Mouse (Mus musculus) left cerebral cortex, adult 11 months (tissue): ENCODE data around the gene Fgf14.
"Not testable (repeated sequence)": the region's sequence is repeated elsewhere in the genome, so short reads cannot be mapped to it uniquely, and the experiment has no call there.

Source experiments
- DNase-seq: peaks from one replicate; pipeline ENCODE4 v3.0.0; 2022; ENCODE audit warnings: low spot score

The Fgf14 gene

DNA sequence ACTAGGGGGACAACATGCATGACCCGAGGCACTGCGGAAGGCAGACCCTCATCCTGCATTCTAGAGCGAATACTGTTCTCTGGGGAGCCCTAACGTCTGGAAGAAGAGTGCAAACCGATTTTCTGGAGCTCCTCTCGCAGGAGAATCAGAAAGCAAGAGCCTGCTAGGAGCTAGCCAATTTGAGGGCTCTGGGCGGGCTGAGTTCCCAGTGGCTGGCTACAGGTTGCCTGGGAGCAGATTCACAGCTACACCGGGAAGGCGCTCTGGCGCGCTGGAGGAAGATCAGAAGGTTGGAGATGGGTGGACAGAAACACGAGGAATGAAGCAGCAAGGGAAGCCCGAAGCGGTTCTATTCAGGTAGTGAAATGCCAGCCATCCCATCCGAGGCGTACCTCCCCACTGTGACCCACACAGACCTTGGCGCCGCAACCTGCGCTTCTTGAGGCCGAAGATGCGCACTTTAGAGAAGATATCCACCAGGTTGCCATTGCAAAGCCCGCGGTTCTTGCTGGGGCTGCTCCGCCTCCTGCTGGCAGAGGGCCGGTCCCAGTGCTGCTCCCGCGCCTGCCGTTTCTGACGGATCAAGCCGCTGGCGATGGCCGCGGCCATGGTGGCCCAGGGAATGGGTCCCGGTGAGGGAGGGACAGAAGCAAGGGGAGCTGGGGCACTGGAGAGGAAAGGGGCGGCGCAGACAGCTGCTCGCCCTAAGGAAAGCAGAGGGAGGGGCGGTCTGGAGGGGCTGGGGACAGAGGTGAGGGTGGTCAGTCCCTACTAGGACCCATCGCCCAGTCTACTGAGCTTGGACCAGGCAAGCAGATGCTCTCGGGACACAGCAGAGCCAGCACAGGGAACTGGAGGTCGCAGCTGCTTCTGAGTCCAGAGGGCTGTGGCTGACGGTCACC, 484.8 kb downstream of the Fgf14 start:
- DNase-seq, result no peak

DNA sequence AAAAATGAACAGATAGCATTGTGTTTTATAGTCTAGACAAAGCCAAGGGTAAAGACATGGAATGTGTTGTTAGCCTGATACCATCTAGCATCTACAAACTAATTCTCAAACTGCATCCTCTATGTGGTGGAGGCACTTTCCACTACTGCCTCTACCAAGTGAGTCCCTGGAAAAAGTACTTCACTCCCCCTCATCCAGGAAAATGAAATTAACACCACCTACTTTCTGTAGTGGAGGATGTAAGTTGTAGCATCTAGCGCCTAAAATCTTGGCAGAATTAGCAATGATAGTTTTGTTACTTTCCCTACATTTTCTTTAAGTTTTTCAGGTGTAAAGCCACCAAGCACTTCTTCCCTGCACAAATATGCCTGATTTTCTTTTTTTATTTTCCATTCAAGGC, 496.7 kb downstream of the Fgf14 start:
- DNase-seq, result no peak

DNA sequence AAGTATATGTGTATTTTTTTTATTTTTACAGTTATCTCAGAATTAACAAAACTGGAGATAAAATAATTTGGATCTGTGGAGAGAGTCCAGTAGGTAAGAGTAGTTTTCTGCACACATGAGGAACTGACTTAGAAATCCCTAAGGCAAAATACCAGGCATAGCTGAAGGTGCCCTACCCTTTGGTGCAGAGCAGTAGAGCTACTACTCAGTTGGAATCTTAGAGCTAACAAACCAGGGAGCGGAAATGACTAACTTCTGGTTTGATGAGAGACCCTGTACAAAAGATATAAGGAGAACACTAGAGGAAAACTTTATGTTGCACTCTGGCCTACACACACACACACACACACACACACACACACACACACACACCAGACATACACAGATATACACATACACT, 502.8 kb downstream of the Fgf14 start:
- no peak for DNase-seq

DNA sequence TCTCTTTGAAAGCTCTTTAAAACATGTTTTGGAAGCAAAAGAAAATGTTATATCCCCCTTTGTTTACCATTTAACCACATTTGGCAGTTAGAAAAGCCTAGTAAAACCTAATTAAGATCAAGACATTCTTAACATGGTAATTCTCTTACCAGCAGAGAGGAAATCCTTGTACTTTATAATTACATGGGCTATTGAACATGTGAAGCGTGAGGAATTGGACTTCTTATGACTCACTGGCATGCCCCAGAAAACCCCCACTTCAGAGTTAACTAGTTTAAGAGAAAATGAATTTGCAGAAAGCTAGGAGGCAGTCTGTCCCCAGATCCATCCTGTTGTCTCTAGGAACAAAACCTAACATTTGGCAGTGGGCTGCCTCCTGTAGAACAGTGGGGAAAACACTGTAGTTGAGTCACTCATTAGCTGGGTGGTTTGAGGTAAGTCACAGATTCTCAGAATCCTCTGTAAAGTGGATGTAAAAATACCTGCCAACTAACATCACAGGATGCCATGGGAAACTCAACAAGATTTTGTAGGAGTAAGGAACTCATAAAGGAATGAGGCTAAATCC, 513.2 kb downstream of the Fgf14 start:
- DNase-seq, result no peak

DNA sequence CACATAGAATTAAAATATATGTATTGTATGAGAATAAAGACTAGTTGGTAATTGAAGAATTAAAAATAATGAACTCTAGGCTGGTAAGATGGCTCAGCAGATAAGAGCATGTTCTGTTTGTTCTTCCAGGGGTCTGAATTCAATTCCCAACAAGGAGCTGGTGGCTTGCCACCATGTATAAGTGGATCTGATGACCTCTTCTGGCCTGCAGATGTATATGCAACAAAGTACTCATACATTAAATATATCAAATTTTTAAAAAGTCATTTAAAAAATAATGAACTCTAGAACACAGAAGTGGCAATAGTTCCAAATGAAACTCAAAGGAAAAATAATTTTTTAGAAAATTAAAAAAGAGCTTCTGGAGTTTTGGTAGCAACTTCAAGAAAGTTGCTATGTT, 529.5 kb downstream of the Fgf14 start:
- DNase-seq, result no peak

DNA sequence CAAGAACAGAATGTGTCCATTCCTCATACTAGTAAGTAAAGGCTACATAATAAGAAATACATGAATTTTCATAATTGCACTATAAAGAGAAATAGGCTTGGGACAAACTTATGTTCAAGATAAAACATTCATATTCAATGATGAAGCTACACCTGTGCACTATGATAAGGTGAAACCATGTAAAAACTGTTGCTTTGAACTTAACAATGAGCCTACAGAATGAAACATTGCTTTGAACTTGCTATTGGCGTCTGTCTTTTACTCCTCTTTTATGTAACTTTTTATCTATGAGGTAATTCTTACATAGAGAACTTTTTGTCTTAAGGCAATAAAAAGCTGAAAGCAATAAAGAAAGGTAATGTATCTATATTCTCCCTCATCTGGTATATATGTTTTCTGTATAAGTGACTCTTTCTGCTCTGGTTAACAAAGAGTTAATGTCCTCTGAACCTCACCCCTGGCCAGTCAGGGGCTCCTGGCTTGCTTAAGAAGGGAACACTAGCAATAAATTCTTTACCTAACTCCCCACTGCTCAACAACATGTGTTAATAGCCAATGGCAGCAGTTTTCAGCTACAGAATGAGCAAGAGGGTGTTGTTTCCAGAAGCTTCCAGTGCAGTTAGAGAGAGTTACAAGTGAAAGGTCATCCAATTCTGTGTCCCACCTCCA, 569.6 kb downstream of the Fgf14 start:
- DNase-seq, result no peak

DNA sequence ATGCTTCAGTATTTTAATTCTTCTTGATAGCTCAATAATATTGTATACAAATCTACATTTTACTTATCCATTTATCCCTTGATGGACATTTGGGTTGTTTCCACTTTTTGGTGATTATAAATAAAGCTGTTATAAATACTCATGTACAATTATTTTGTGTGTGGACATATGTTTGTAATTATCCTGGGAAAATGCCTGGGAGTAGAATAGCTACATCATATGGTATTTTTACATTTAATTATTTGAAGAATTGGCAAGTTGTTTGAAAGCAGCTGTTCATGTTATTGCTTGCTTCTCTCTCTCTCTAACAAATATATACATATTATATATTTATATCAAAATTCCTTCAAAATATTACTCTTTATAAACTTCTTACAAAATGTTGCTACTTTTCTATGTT, 593.8 kb downstream of the Fgf14 start:
- DNase-seq, result no peak

DNA sequence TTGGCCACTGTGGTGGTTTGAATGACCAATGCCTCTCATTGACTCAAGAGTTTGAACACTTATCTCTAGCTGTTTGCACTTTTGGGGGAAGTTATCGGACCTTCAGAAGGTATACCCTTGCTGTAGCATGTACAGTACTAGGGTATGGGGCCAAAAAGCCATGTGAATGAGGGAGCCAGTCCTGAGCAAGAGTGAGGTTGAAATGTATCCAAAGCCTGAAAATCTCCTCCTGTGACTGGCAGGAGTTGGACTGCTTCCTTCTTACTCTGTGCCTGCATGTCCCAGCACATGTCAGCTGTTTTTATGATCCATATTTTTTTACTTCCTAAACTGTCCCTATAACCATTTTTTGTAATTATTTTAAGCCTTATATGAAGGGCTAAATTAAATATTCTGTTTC, 632.9 kb downstream of the Fgf14 start:
- DNase-seq, result no peak

DNA sequence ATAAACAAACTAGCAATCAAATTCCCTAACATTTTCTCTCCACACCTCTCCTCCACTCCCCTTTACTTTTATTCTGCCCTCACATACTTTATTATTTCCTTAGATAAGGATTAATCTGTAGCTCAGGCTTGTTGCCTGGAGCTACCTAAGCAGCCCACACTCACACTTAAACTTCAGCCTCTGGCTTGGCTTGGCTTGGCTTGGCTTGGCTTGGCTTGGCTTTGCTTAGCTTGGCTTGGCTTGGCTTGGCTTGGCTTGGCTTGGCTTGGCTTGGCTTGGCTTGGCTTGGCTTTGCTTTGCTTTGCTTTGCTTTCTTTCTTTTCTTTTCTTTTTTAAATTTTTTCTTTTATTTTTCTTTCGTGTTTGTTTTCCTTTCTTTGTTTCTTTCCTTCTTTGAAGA, 636.3 kb downstream of the Fgf14 start:
- no peak for DNase-seq

DNA sequence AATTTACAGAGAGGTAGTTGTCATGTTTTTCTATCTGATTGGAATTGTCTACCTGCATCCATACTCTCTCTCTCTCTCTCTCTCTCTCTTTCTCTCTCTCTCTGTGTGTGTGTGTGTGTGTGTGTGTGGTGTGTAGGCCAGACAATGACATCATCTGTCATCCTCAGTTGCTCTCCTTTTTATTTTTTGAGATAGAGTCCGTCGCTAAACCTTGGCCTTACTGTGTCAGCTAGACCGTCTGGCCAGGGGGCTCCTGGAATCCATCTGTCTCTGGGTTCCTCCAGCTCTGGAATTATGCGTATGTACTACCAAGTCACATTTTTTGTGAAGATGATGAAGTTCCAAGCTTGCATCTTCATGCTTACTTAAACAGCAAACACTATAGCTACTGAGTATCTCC, 639.5 kb downstream of the Fgf14 start:
- DNase-seq, result no peak

DNA sequence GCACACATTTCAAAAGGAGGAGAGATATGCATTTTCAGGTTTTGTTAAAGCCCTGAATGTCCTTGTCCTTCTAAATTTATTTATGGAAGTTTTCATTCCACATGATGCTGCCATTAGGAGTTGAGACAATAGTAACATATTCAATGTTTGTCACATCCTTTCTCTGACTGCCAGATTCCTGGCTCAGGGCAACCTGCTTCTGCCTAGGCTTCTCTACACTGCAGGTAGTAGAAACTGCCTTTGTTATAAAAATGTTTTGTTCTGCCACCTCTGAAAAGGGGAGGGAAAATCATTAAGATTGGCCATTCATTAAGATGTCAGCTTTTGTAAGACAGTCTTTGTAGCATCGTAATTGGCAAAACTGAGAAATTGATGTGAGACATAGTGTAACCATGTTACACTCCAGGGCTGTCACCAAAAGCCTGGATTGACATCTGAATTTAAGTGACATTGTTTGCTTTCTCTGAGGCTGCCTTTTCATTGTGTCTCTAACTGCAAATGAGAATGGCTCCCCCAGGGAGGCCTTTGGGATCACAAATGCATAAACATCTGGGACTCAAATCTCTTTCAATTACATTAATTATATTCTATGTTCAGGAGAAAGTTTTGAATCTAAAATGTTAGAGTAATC, 640.2 kb downstream of the Fgf14 start:
- no peak for DNase-seq

DNA sequence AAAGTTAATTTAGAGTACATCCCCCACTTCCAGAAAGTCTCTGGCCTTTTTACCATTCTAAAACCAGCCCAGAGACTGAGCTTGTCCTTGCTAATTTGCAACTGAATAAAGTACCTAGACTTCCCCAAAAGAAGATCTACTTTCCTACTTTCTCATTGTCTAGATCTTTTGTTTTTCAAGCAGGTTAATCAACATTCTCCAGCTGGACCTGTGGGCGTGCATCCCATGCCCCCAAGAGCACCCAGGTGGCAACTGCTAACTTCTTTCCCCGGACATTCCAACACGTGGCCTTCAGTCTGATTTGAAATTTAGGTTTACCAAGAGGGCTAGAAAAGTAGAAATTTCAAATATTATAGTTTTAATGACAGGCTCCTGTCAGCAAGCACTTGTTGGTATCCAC, 643.6 kb downstream of the Fgf14 start:
- DNase-seq, result not testable (repeated sequence)

DNA sequence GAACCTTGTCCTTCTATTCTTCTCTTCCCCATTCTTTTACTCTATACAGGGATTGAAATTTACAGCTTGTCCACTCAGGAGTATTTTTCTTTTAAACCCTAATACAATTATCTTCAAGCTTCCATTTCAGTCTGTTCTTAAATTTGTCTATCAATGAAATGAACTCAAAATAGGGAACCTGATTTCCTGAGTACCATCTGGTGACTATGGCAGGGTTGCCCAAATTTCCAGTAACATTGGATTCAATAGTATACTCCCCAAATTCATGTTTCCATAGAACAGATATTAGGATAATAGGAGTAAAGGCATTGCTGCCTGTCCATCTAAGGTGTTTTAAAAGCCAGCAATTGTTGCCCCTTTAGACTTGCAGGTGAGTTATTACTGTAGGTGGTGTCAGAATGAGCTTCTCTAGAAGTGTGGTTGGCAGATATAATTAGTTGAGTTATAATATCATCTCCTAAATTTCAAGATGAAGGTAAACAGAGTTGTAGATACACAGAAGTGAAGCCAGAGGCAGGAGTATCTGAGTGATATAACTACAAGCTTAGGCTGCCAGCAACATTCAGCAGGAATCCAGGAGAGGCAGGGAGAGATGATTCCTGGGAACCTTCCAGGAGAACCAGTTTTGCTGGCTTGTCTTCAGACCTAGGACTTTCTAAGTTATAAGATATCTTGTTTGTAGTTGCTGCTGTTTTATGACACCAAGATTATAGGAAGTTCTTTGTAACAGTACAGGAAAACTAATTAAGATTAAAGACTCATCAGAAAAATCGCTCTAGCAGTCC, 648.8 kb downstream of the Fgf14 start:
- DNase-seq, result no peak

DNA sequence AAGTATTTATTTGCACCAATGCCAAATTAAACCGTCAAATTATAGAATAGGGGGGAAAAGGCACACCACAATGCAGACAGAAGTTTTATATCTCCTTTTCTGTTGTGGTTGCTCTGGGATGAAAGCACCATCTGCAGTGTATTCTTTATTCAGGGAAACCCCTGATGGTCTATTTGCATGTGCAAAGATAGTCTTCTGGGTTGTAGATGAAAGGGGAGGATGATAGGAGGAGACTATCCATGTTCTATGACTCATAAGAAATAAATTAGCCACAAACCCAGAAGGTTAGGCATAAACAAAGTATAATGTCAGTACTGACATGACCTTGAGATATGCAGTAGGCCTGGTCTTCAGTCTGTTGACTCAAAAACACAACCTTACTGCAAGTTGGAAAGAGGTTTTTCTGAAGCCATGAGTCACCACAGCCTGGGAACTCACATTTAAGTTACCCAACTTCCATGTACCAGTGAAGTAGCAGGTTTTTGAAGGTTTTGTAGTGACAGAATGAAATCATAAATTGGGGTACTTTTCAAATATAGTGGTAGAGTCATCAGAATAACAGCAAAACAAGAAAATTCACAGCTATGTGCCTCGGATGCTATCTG, 686.2 kb downstream of the Fgf14 start:
- DNase-seq, result no peak

DNA sequence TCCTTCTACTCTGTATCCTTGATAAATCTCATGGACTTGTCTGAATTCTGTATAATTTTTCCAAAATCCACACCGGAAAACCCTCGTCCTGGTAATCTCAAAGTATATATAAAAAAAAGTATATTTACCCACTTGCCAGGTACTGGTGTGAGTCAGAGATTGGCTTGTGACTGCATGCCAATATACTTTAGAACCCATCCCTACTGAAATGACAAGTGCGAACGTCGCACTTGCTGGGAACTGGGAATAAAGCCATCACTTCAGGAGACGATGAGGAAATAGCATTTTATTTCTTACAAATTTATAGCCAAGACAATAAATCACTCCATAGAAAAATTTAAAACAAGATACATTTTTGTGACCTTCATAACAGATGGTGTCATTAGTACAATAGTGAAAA, 708.9 kb downstream of the Fgf14 start:
- no peak for DNase-seq

DNA sequence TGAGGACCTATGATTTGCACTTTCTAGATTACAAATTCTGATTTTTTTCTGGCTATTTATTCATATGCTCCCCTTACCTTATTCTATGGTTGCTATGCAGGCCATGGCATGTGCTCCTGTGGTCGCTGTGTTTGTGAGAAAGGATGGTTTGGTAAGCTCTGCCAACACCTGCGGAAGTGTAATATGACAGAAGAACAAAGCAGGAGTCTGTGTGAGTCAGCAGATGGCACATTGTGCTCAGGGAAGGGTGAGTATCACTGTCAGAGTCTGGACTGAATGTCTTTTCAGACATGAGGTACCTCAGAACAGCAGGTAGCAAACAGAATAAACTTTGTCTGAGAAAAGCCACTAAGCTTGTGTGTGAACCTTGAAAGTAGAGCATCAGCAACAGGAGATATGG, 710.4 kb downstream of the Fgf14 start:
- no peak for DNase-seq
